Mouse (Mus musculus) cerebellum, adult 2 months (tissue): ENCODE results near the gene Kalrn.

Source experiments
- CTCF ChIP-seq: fragments of 200-500 bp; IDR thresholded peaks from 2 replicates; pipeline ENCODE4 v1.5.1; 2011; ENCODE audit warnings: low read depth, mild to moderate bottlenecking, control low read depth, low read length, moderate library complexity, borderline replicate concordance; ENCODE audit not compliant: insufficient read depth
- POLR2A ChIP-seq: fragments of 200-500 bp; IDR thresholded peaks from 2 replicates; pipeline ENCODE4 v1.6.1; 2011; ENCODE audit warnings: low read length, control low read depth, borderline replicate concordance; ENCODE audit not compliant: insufficient read depth

- TF ChIP-seq POLR2A (no peak), CTCF (no peak)
Measured at GRCm38 (mm10) chr16:34400102-34400728, 173.1 kb downstream of the Kalrn start.
